Mouse (Mus musculus): ENCODE data around the gene Gm42715.

- no peak for TF ChIP-seq POLR2A (IDR thresholded peaks at IDR 0.05; ENCODE audit: low read depth, low read length)
- no peak for TF ChIP-seq CTCF (conservative IDR thresholded peaks at IDR 0.05; ENCODE audit: insufficient read depth, insufficient read length, low read depth, low read length)
Measured at GRCm38 (mm10) chr7:127508291-127508690, 11.1 kb upstream of the Gm42715 start.

Measured in kidney, adult 2 months (tissue).